Mouse (Mus musculus) hindbrain, embryonic 11.5 days (tissue): Measurements from ENCODE around the gene Lbx2. TPM values are rescaled to one million over a fixed set of nuclear protein-coding genes. Genes with fewer than 3 reads are reported as not detected.

Source experiments
- ATAC-seq: fragments of 200-750 bp; cut with Nextera tagmentation; 2 replicates; pipeline ENCODE4 v1.8.0; 2017; ENCODE audit warnings: mild to moderate bottlenecking, moderate TSS enrichment, moderate library complexity; ENCODE audit not compliant: low FRiP score
- DNase-seq: peaks from one replicate; pipeline ENCODE4 v3.0.0-alpha.2; 2015; ENCODE audit warnings: low spot score
- H3K27ac ChIP-seq: fragments of 300-500 bp; sonication (generic); 2 replicates; pipeline ENCODE4 v1.5.1; 2014; ENCODE audit warnings: mild to moderate bottlenecking, low read depth, low read length
- H3K27me3 ChIP-seq: fragments of 300-500 bp; sonication (generic); 2 replicates; pipeline ENCODE4 v1.6.1; 2014; ENCODE audit warnings: mild to moderate bottlenecking, low read length, moderate library complexity, mixed read lengths; ENCODE audit not compliant: control insufficient read depth, insufficient read depth
- H3K36me3 ChIP-seq: fragments of 300-500 bp; sonication (generic); 2 replicates; pipeline ENCODE4 v1.6.1; 2014; ENCODE audit warnings: mild to moderate bottlenecking, low read length, moderate library complexity, mixed read lengths; ENCODE audit not compliant: control insufficient read depth, insufficient read depth
- H3K4me1 ChIP-seq: fragments of 300-500 bp; sonication (generic); replicated peaks from 2 replicates; pipeline ENCODE4 v1.6.1; 2014; ENCODE audit warnings: low read length, mixed read lengths; ENCODE audit not compliant: control insufficient read depth, insufficient read depth
- H3K4me2 ChIP-seq: fragments of 300-500 bp; sonication (generic); replicated peaks from 2 replicates; pipeline ENCODE4 v1.6.1; 2014; ENCODE audit warnings: mild to moderate bottlenecking, low read depth, low read length
- H3K4me3 ChIP-seq: fragments of 300-500 bp; sonication (generic); 2 replicates; pipeline ENCODE4 v1.5.1; 2014; ENCODE audit warnings: low read depth, low read length
- H3K9ac ChIP-seq: fragments of 300-500 bp; sonication (generic); 2 replicates; pipeline ENCODE4 v1.6.1; 2014; ENCODE audit warnings: low read depth, low read length
- H3K9me3 ChIP-seq: fragments of 300-500 bp; sonication (generic); 2 replicates; pipeline ENCODE4 v1.6.1; 2016; ENCODE audit warnings: low read length; ENCODE audit not compliant: control insufficient read depth
- WGBS: fragments of 180-500 bp; shearing (Covaris S2); extraction: QIAGEN DNeasy Blood & Tissue Kit; methylation state at CpG from one replicate; pipeline ENCODE4 v1.1.7; 2014; 5-methylcytosine and 5-hydroxymethylcytosine counted together
- polyA plus RNA-seq: library from polyadenylated mRNA; unstranded; fragments of >200 nt; fragmentation: Nextera tagmentation; extraction: Ambion mirVana; gene quantifications from 2 replicates; pipeline ENCODE4 v1.2.1, GENCODE M21; 2014

The Lbx2 gene
- polyA plus RNA-seq, 1 experiment from 2014 or later, result not detected

DNA sequence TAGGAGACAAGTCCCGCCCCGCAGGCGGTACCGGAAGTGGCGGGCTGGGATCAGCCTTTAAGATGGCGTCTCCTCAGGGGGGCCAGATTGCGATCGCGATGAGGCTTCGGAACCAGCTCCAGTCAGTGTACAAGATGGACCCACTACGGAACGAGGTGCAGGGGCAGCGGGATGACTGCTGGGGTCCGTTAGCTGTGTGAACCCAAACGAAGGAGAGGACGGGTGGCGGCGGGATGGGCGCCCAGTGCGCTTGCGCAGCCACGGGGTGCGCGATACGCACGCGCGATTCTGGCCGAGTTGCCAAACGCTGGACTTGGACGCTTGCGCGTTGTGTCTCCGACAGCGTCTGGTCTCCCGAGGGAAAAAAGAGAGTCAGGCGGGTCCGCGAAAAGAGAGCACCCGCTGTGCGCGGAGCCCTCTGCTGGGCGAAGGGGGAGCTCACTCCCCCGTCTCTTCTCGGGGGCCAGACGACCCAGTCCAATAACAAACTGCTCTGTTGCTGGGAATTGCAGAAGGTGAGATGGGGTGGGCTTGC lies 7.8 kb upstream of the Lbx2 start:
- H3K27ac ChIP-seq, result peak overlapping the region; percentile 83
- H3K4me3 ChIP-seq, result peak overlapping the region; percentile 77
- ATAC-seq (peak; percentile 93), DNase-seq (peak; percentile 100)
- H3K4me2 ChIP-seq, result peak overlapping the region; percentile 55
- under 1% methylated on average over 46 of the region's 46 CpGs for WGBS
- no peaks in the 10 kb centered on the region for H3K9me3 ChIP-seq
- peak overlapping the region; percentile 78 for H3K9ac ChIP-seq
- no peaks in the 10 kb centered on the region for H3K4me1 ChIP-seq
- H3K36me3 ChIP-seq, result no peaks in the 10 kb centered on the region
- peaks cover 34% of the 10 kb centered on the region for H3K27me3 ChIP-seq

DNA sequence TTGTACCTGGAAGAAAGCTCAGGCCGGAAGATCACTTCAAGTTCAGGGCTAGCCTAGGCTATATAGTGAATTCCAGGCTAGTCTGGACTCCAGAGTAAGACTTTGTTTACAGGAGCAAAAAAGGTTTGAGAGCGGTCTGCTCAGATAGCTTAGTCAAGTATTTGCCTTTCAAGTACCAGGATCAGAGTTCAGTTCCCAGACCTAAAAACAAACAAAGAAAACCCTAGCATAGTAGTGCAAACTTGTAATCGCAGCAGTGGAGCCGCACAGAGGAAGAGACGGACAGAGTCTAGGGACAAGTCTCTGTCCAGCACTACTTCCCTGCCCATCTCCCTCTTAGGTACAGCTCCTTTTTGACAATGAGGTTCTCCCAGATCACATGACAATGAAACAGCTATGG lies 6.0 kb upstream of the Lbx2 start:
- no peak overlapping the region for H3K4me3 ChIP-seq
- no peaks in the 10 kb centered on the region for H3K36me3 ChIP-seq
- 97% methylated on average over 5 of the region's 5 CpGs for WGBS
- ATAC-seq (no peak), DNase-seq (no peak)
- no peak overlapping the region for H3K4me2 ChIP-seq
- H3K27ac ChIP-seq, result no peak overlapping the region
- no peaks in the 10 kb centered on the region for H3K9me3 ChIP-seq
- no peaks in the 10 kb centered on the region for H3K4me1 ChIP-seq
- H3K9ac ChIP-seq, result no peak overlapping the region
- H3K27me3 ChIP-seq, result peaks cover 37% of the 10 kb centered on the region

DNA sequence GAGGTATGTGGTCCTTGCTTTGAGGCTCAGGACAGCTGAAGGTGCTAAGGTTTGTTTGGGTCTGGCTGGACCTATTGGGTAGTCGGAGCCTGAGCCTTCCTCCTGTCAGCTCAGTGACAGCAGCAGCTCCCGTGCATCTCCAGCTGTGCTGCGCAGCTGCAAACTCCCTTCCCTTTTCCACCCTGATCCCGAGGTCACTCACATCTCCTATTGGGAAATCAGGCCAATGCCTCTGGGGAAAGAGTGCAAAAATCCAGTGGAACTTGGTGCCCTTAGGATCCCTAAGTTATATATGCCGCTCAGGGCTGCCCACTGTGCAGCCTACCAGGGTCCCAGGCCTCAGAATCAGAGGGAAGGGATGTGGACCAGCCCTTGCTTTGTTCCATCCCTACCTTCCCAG lies 2.7 kb upstream of the Lbx2 start:
- Histone ChIP-seq H3K27me3 (peaks cover 58% of the 10 kb centered on the region), H3K4me3 (no peak overlapping the region), H3K4me2 (no peak overlapping the region), H3K9me3 (no peaks in the 10 kb centered on the region), H3K36me3 (no peaks in the 10 kb centered on the region), H3K27ac (no peak overlapping the region), H3K4me1 (peaks cover 4% of the 10 kb centered on the region; the same call in 1 of the 2 replicates), H3K9ac (no peak overlapping the region)
- WGBS, result 5% methylated on average over 5 of the region's 5 CpGs
- ATAC-seq, result no peak
- DNase-seq, result no peak

DNA sequence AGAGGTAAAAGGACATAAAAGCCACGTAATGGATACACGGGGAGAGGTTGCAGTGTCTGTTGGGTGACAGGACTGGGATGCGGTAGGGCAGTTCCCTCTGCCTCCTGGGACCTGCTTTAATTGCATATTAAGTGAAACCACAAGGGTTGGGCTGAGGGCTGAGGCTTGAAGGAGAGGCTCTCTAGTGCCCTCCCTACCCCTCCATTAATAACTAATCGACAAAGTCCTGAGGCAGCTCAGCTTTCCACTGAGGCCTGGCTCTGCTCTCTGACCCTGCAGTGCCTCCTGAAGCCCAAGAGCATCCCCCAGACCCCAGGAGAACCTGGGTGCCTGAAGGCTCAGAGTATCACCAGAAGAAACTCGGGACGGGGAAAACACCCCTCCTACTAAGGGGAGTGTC lies 1.7 kb upstream of the Lbx2 start:
- 6% methylated on average over 6 of the region's 6 CpGs for WGBS
- Histone ChIP-seq H3K4me3 (no peak overlapping the region), H3K27ac (no peak overlapping the region), H3K36me3 (no peaks in the 10 kb centered on the region), H3K9me3 (no peaks in the 10 kb centered on the region), H3K27me3 (peaks cover 65% of the 10 kb centered on the region), H3K9ac (no peak overlapping the region), H3K4me1 (peaks cover 4% of the 10 kb centered on the region; the same call in 1 of the 2 replicates), H3K4me2 (no peak overlapping the region)
- ATAC-seq, result 0 out of 2 replicates have a peak, but pooled peaks have one; percentile 13
- DNase-seq, result no peak

DNA sequence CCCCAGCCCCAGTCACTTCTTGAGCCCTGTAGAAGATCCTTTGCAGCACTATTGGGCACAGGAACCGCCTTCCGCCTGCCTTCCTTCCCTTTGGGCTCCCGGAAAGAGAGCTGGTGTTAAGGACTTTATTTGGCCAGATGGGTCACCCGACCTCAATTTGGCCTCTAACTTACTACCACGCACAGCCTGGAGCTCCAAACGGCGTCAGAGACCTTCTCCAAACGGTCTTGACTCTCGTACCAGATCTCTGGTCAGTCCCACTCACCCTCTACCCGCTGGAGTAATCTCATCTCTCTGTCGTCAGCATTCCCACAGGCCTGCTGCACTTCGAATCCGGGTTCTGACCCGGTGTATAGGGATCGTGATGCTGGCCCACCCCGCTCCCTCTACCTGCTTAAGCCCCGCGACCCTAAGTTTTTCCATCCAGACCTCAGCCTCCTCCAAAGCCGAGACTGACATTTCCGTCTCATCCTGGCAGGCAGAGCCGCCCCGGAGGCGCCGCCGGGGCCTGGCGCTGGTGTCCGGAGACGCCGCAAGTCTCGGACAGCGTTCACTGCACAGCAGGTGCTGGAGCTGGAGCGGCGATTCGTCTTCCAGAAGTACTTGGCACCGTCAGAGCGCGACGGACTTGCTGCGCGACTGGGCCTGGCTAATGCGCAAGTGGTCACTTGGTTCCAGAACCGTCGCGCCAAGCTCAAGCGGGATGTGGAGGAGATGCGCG lies 1.2 kb downstream of the Lbx2 start:
- no peaks in the 10 kb centered on the region for H3K36me3 ChIP-seq
- H3K9ac ChIP-seq, result no peak overlapping the region
- H3K27me3 ChIP-seq, result peaks cover 68% of the 10 kb centered on the region
- WGBS, result 2% methylated on average over 47 of the region's 47 CpGs
- no peaks in the 10 kb centered on the region for H3K9me3 ChIP-seq
- H3K4me2 ChIP-seq, result peak overlapping the region; percentile 37
- no peak overlapping the region for H3K27ac ChIP-seq
- ATAC-seq (no peak), DNase-seq (peak; percentile 56)
- H3K4me1 ChIP-seq, result peaks cover 4% of the 10 kb centered on the region; the same call in 1 of the 2 replicates
- peak overlapping the region; percentile 23 for H3K4me3 ChIP-seq

DNA sequence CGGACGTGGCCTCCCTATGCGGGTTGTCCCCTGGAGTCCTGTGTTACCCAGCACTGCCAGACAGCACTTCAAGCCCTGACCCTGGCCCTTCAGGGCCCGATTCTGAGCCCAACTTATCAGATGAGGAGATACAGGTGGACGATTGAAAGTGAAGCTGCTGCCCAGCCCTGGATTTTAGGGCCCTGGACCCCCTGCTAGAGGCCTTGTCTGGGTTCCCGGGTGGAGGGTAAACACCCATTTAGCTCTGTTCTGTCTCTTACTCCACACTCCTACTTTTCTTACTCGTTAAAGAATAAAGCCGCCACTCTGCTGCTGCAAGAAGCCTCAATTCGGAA lies 1.7 kb downstream of the Lbx2 start:
- peaks cover 63% of the 10 kb centered on the region for H3K27me3 ChIP-seq
- peaks cover 4% of the 10 kb centered on the region; the same call in 1 of the 2 replicates for H3K4me1 ChIP-seq
- no peak overlapping the region for H3K27ac ChIP-seq
- H3K36me3 ChIP-seq, result no peaks in the 10 kb centered on the region
- H3K4me2 ChIP-seq, result no peak overlapping the region
- WGBS, result 5% methylated on average over 9 of the region's 9 CpGs
- peak overlapping the region; percentile 23 for H3K4me3 ChIP-seq
- DNase-seq (no peak), ATAC-seq (no peak)
- no peak overlapping the region for H3K9ac ChIP-seq
- H3K9me3 ChIP-seq, result no peaks in the 10 kb centered on the region

DNA sequence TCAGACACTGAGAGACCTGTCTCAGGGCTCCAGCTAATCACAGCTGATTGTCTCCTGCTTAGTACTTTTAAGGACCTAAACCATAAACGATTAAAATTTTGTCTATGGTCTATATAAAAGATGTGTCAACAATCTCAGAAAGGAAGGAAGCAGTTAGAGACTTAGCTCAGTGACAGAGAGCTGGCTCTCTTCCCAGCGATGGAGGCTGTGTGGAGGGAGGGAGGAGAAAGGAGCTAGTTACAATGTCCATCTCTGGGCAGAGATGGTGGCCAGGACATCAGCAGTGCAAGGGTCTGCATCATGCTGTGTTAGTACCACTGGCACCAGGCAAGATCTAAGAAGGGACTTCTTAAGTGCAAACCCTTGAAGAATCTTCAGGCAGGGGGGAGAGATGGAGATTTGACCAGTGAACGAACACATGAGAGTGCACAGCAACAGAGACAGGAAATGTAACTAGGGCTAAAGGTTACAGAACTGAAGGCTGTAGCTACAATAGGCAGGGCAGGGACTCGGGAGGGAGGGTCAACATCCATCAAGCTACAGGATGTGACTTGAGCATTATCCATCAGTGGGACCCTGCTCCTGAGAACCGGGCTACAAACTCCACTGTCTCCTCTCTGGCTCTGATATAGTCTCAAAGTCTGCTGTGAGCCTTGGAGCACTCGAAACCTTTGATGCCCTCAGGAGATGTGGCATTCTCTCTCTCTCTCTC lies 6.4 kb downstream of the Lbx2 start:
- Histone ChIP-seq H3K4me2 (no peak overlapping the region), H3K4me1 (peaks cover under 1% of the 10 kb centered on the region; the same call in 1 of the 2 replicates), H3K27ac (no peak overlapping the region), H3K4me3 (no peak overlapping the region), H3K36me3 (no peaks in the 10 kb centered on the region), H3K9ac (no peak overlapping the region), H3K9me3 (no peaks in the 10 kb centered on the region), H3K27me3 (peaks cover 21% of the 10 kb centered on the region)
- 48% methylated on average over 6 of the region's 6 CpGs for WGBS
- DNase-seq, result no peak
- ATAC-seq, result no peak

DNA sequence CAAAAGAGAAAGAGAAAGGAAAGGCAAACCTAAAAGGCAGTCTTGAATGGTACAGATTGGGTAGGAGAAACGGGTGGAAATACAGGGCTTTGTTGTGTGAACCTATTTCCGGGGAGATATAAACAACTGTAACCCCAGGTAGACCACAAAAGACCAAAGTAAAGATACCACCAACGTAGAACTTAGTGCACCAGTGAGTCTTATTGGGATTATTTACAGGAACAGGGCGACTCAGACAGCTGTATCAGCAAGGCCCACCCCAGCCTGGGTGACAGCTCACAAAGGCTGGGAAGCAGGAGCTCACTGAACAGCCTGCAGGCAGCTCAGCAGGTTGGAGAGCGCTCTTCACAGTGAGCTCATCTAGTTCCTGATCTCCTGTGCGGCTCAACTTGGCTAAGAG lies 9.8 kb downstream of the Lbx2 start:
- WGBS, result 44% methylated on average over 6 of the region's 6 CpGs
- no peaks in the 10 kb centered on the region for H3K36me3 ChIP-seq
- no peak overlapping the region for H3K9ac ChIP-seq
- H3K4me2 ChIP-seq, result no peak overlapping the region
- no peak for DNase-seq
- ATAC-seq, result no peak
- no peaks in the 10 kb centered on the region for H3K4me1 ChIP-seq
- H3K27ac ChIP-seq, result no peak overlapping the region
- no peaks in the 10 kb centered on the region for H3K9me3 ChIP-seq
- H3K27me3 ChIP-seq, result no peaks in the 10 kb centered on the region; the same call in 1 of the 2 replicates
- no peak overlapping the region for H3K4me3 ChIP-seq
